Mouse (Mus musculus): Measurements from ENCODE around the gene Smim27.
A peak's percentile ranks its signal among the peaks of the same experiment; 100 is the strongest.

The Smim27 gene

DNA sequence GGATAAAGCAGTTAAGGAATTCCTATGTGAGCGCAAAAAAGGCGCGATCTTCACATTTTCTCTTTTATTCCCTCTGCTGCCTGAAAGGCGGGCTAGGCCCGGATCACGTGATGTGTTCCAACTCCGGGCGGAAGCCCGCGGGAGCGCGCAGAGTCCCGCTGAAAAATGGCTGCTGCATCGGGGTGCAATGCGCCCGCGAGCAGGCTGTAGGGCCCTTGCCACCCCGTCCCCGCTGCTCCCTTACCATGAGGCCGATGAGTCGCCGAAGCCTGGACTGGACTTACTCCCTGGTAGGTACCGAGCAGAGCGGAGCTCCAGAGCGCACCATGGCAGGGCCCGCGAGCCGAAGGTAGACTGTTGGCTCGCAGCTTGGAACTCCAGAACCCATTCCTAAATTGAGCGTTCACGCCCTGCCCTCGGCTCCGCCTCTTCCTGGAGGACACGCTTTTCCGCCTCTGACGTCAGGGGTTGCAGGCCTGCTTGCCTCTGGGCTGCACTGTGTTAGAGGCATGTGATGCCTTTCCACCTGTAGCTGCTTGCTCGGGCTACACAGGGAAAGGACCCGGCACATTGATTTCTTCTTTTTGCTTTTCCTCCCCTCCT is at the start of gene Smim27, which contains the start of gene Topors:
Gene Smim27 (plus strand): TSS at position 150 of the 603 bp plus-strand sequence.
Gene Topors (minus strand): TSS at position 421 of the 603 bp plus-strand sequence.
- DNase-seq, result peak; percentile 88 to 89

GRCm38 (mm10) chr4:40220437-40220836 is 48.9 kb upstream of the Smim27 start:
- no peak for DNase-seq

GRCm38 (mm10) chr4:40221004-40221760 is 48.2 kb upstream of the Smim27 start:
- DNase-seq, result no peak

- DNase-seq, result no peak
Observed at GRCm38 (mm10) chr4:40221876-40222585, 47.3 kb upstream of the Smim27 start.

DNA sequence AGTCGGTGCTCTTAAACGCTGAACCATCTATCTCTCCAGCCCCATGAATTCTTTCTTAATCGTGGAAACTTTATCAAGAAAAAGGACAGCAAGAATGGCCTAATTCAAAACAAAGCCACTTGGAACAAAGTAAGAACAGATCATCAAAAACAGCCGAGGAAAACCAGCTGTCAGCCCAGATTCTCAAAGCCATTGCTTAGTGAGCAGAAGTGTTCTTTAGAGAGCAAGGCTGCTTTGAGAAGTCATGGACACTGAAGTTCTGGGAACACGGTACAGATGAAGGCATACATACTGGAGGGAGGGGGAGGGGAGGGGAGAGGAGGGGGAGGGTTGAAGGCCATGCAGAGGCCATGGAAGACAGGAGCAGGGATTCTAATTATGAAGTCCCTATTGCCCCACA is 43.3 kb upstream of the Smim27 start:
- no peak for DNase-seq

GRCm38 (mm10) chr4:40227131-40227530 is 42.2 kb upstream of the Smim27 start:
- no peak for DNase-seq

DNA sequence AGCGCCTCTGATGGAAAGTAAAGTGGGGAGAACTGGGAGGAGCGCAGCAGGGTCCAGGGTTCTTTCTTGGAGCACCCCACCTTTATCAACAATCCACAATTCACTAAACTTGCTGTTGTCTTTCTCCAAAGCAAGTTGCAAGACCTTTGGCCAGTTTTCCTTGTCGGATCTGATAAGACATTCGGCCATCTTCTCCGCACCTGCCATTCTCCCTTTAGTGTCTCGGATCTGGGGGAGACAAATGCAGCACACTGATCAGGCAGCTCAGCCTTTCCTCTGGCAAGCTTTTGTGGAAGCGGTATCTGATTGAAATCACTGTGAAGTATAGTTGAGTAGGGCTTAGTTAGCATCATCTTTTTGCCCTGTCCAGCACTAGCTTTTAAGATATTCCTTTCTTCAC is 41.5 kb upstream of the Smim27 start:
- DNase-seq, result no peak

GRCm38 (mm10) chr4:40229723-40230122 is 39.7 kb upstream of the Smim27 start:
- no peak for DNase-seq

GRCm38 (mm10) chr4:40233062-40233664 is 36.2 kb upstream of the Smim27 start:
- DNase-seq, result no peak

GRCm38 (mm10) chr4:40234256-40234655 is 35.1 kb upstream of the Smim27 start:
- DNase-seq, result no peak

DNA sequence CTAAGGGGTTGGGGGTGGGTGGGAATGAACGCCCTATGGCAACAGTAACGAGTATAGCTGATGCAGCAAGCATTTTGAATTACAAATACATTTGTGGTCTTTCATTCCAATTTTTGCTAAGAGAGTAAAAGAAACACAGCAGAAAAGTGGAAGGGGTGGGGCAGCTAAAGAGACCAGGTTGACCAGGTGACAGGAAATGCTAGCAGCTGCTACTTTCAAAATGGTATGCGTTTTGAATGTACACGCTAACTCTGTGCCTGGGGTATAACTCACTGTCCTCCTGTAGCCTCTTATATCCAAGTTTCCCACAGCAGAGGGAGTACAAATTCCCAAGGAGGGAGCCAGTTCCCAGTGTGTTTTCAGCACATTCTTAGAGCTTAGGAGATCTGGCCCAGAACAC is 32.5 kb upstream of the Smim27 start:
- DNase-seq, result no peak

GRCm38 (mm10) chr4:40238483-40239408 is 30.6 kb upstream of the Smim27 start:
- peak; percentile 29 to 57 for DNase-seq

DNA sequence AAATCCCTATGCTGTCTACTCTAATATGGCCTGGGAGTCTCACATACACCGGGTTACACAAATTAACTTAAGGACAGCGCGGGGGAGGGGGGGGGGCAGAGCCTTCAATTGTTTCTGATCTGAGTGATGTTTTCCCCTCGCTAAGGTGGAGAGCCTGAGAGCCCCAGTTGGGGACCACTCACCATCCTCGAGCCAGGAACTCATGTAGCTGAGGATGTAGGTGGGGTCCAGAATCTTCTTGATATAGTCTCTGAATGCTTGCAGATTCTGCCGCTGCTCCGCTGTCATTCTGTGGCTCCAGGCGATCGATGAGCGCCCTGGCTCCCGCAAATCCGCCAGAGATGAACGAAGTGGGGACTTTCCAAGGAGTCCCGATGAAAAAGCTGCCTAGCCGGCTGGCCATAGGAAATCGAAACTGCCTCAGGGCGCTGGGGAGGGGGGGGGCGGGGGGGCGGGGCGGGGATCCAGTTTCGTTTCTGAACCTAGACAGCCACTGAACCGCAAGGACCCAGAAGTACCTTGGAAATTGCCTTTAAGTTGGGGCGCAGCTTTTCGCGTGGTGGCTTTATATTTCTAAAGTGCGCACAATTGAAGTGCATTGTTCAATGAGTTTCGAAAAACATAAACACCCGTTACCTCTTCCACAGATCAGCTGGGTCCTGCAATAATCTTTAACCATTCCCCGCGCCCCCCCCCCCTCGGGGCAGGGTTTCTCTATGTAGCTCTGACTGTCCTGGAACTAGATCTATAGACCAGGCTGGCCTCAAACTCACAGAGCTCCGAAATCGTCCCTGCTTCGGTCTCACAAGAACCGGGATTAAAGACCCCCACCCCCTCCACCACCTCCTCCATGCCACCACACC is 29.7 kb upstream of the Smim27 start, which contains the start of gene Ddx58:
Gene Ddx58 (minus strand): TSS at position 420 of the 863 bp plus-strand sequence.
- peak; percentile 30 to 53 for DNase-seq

DNA sequence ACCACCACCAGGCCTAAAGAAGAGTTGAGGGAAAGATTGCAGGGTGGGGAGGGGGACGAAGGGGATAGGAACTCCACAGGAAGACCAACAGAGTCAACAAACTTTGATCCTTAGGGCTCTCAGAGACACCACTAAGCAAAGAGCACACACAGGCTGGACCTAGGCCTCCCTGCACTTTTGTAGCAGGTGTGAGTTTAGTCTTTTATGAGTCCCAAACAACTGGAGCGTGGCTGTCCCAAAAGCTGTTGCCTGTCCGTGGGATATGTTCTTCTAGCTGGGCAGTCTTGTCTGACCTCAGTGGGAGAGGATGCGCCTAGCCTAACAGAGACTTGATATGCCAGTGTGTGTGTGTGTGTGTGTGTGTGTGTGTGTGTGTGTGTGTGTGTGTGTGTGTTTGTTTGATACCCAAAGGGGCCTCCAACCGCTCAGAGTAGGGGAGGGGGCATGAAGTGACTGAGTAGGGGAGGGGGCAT is 29.1 kb upstream of the Smim27 start:
- DNase-seq, result peak in 1 of 2 experiments; percentile 13

DNA sequence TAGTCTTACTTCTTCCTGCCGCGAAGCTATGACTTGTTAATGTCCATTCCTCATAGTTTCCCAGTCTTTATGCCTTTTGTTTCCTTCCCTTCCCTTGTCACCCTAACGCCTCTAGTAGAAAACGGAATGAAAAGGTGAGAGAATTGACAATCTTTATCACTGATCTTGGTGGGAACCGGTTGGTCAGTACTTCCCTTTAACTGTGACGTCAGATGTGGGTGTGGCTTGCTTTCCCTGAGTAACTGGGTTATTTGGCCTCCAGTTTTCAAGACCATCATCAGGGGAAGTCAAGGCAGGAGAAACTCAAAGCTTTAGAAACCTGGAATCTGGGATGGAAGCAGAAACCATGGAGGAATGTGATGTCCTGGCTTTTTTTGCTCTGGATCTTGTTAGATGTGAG is 27.5 kb upstream of the Smim27 start:
- no peak for DNase-seq

DNA sequence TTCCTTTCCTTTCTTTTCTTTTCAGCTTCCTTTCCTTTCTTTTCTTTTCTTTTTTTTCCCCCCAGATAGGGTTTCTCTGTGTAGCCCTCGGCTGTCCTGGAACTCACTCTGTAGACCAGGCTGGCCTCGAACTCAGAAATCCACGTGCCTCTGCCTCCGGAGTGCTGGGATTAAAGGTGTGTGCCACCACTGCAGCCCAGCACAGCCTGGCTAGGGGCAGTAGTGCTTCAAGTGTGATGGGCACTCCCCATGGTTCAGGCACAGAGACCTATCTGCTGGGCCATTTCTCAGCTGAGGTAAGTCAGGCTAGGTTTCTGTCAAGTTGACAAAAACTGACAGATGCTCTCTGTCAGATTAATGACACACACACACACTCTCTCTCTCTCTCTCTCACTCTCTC is 26.4 kb upstream of the Smim27 start:
- no peak for DNase-seq

DNA sequence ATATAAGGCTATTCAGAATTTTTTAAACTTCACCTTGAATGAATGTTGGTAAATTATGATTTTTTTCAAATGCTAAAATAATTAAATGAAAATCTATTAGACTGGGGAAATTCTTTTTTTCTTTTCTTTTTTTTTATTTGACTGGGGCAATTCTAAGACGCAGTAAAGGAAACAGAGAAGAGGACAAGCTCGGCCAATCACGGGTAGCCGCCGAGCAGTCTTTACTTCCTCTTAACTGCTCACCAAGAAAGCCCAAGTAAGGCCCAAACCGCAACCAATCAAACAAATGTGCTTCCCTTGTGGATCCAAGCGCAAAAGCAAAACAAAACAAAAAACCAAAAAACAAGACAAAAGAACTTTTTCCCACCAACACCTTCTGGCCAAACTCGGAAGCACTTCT is 25.3 kb upstream of the Smim27 start:
- DNase-seq, result peak; percentile 18 to 35

DNA sequence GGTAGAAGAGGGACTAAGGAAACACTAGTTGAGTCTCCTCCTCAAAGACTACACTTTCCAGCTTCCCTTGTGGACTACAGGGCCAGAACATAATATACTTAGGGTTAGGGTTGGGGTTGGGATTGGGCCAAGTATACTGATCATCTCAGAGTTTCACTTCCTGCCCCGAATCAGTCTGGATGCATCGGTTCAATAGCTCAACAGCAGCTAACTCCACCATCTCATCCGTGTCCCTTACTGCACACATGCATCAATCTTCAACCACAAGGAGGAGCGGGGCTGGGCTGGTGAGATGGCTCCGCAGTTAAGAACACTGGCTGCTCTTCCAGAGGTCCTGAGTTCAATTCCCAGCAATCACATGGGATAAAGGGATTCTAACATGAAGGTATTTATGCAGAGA is 18.4 kb upstream of the Smim27 start:
- no peak for DNase-seq

DNA sequence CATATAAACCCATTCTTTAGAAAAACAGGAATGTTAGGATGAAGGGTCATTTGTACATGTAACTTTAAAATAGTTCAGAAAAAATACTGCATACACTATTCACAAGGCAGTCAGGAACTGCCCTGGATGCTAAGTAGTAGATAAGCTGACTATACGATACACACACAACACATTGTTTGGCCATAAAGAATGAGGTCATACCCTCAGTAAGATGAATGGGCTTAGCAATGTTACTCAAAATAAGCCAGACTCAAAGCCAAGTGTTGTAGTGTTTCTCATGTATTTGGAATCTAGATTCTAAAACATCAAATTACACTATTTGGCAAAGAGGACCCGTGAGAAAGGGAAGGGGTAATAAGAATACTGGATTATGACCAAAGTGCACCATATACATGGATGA is 15.6 kb upstream of the Smim27 start:
- no peak for DNase-seq

DNA sequence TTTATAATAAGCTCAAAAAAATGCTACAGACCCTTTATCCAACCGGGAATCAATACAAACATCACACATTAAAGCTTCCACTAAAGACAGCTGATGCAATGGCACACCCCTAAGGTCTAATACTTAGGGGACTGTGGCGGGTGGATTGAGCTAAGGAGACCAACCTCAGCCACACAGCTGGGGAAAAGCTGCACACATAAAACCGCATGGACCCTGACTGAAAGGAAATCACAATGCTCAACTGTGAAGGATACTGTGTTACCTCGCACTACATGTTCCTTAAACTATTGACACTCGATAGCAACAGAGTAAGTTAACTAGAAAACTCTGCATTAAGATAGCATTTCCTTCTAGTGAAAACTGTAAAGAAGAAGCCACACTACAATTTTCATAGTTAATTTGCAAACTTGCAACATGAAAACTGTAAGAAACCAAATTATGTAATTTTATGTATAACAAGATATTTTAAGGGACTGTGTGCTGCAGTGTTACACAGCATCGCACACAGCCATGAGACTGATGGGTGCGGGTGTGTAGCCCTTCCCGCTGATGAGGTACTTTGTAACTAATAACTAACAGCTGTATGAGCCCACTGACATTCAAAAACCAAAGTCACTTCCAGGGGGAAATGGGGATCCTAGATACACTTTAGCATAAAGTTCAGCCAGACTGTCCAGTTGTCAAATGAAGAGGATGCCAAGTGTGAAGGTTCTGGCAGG is 14.8 kb upstream of the Smim27 start:
- no peak for DNase-seq
